Mouse (Mus musculus): Measurements from ENCODE around the gene Ppp4c. TPM values are rescaled to one million over a fixed set of nuclear protein-coding genes. Genes with fewer than 3 reads are reported as not detected.
A peak's percentile ranks its signal among the peaks of the same experiment; 100 is the strongest.

Ppp4c gene
- total and polyA plus RNA-seq, 2 experiments from 2014 or later = 114 to 161 TPM

GRCm38 (mm10) chr7:126797411-126798126 is 5.3 kb upstream of the Ppp4c start, which contains the start of gene Fam57b:
Fam57b (plus strand) TSS chr7:126797668.
- H3K9me3 ChIP-seq (ENCODE audit: low read length) = no peaks in the 10 kb centered on the region
- no peak for DNase-seq

GRCm38 (mm10) chr7:126796350-126796932 is 4.1 kb upstream of the Ppp4c start:
- DNase-seq (no peak), ATAC-seq (no peak)
- H3K4me1 ChIP-seq (ENCODE audit: insufficient read depth) = peaks cover 9% of the 10 kb centered on the region
- no peak overlapping the region for H3K4me3 ChIP-seq (ENCODE audit: low read depth, low read length)
- H3K9ac ChIP-seq = peak overlapping the region; percentile 81; the same call in 1 of the 2 replicates
- H3K27me3 ChIP-seq (ENCODE audit: insufficient read depth, low read length) = no peaks in the 10 kb centered on the region
- no peak overlapping the region for H3K27ac ChIP-seq (ENCODE audit: low read depth, low read length)
- H3K36me3 ChIP-seq (ENCODE audit: insufficient read depth) = peaks cover 30% of the 10 kb centered on the region
- no peak overlapping the region for H3K4me2 ChIP-seq (ENCODE audit: low read depth)
- no peaks in the 10 kb centered on the region for H3K9me3 ChIP-seq (ENCODE audit: low read length)
- WGBS = 58% methylated on average over 8 of the region's 8 CpGs
- TF ChIP-seq CTCF (IDR thresholded peaks at IDR 0.05; ENCODE audit: low read depth) = peak; percentile 48

More at GRCm38 (mm10) chr7:126797411-126798126, 5.3 kb upstream of the Ppp4c start, which contains the start of gene Fam57b:
- H3K4me1 ChIP-seq (ENCODE audit: insufficient read depth) = peaks cover 7% of the 10 kb centered on the region
- H3K9ac ChIP-seq = peak within 1 kb of the TSS; percentile 81
- peak within 1 kb of the TSS; percentile 95 for H3K27ac ChIP-seq (ENCODE audit: low read depth, low read length)
- H3K27me3 ChIP-seq (ENCODE audit: insufficient read depth, low read length) = no peaks in the 10 kb centered on the region
- no peak for TF ChIP-seq CTCF (IDR thresholded peaks at IDR 0.05; ENCODE audit: low read depth)
- H3K4me2 ChIP-seq (ENCODE audit: low read depth) = peak within 1 kb of the TSS; percentile 77
- H3K4me3 ChIP-seq (ENCODE audit: low read depth, low read length) = peak within 1 kb of the TSS; percentile 81
- 26% methylated on average over 21 of the region's 21 CpGs for WGBS
- no peak for ATAC-seq
- H3K36me3 ChIP-seq (ENCODE audit: insufficient read depth) = peaks cover 30% of the 10 kb centered on the region

GRCm38 (mm10) chr7:126795387-126796317 is 3.4 kb upstream of the Ppp4c start:
- ATAC-seq (no peak), DNase-seq (no peak)
- Histone ChIP-seq H3K9ac (no peak overlapping the region), H3K4me3 (ENCODE audit: low read depth, low read length) (no peak overlapping the region), H3K4me2 (ENCODE audit: low read depth) (no peak overlapping the region), H3K27me3 (ENCODE audit: insufficient read depth, low read length) (no peaks in the 10 kb centered on the region), H3K36me3 (ENCODE audit: insufficient read depth) (peaks cover 30% of the 10 kb centered on the region), H3K4me1 (ENCODE audit: insufficient read depth) (peaks cover 11% of the 10 kb centered on the region), H3K27ac (ENCODE audit: low read depth, low read length) (no peak overlapping the region), H3K9me3 (ENCODE audit: low read length) (no peaks in the 10 kb centered on the region)
- TF ChIP-seq CTCF (IDR thresholded peaks at IDR 0.05; ENCODE audit: low read depth) = no peak
- WGBS = 83% methylated on average over 16 of the region's 16 CpGs

- ATAC-seq (no peak), DNase-seq (no peak)
- no peak overlapping the region for H3K4me3 ChIP-seq (ENCODE audit: low read depth, low read length)
- H3K4me1 ChIP-seq (ENCODE audit: insufficient read depth) = peaks cover 8% of the 10 kb centered on the region
- H3K27ac ChIP-seq (ENCODE audit: low read depth, low read length) = no peak overlapping the region
- H3K9ac ChIP-seq = no peak overlapping the region
- no peaks in the 10 kb centered on the region for H3K27me3 ChIP-seq (ENCODE audit: insufficient read depth, low read length)
- H3K9me3 ChIP-seq (ENCODE audit: low read length) = no peaks in the 10 kb centered on the region
- TF ChIP-seq CTCF (IDR thresholded peaks at IDR 0.05; ENCODE audit: low read depth) = no peak
- peaks cover 40% of the 10 kb centered on the region for H3K36me3 ChIP-seq (ENCODE audit: insufficient read depth)
- no peak overlapping the region for H3K4me2 ChIP-seq (ENCODE audit: low read depth)
- WGBS = 77% methylated on average over 4 of the region's 4 CpGs
Observed at GRCm38 (mm10) chr7:126794271-126794605, 1.9 kb upstream of the Ppp4c start.

- DNase-seq = no peak
- no peak overlapping the region for H3K27ac ChIP-seq (ENCODE audit: low read depth, low read length)
- peaks cover 8% of the 10 kb centered on the region for H3K4me1 ChIP-seq (ENCODE audit: insufficient read depth)
Observed at GRCm38 (mm10) chr7:126793456-126794270, 1.4 kb upstream of the Ppp4c start.

More at GRCm38 (mm10) chr7:126793456-126794270, 1.4 kb upstream of the Ppp4c start:
- ATAC-seq = no peak
- H3K36me3 ChIP-seq (ENCODE audit: insufficient read depth) = peaks cover 46% of the 10 kb centered on the region
- no peak overlapping the region for H3K4me3 ChIP-seq (ENCODE audit: low read depth, low read length)
- H3K27me3 ChIP-seq (ENCODE audit: insufficient read depth, low read length) = no peaks in the 10 kb centered on the region
- TF ChIP-seq CTCF (IDR thresholded peaks at IDR 0.05; ENCODE audit: low read depth) = no peak
- no peak overlapping the region for H3K4me2 ChIP-seq (ENCODE audit: low read depth)
- no peaks in the 10 kb centered on the region for H3K9me3 ChIP-seq (ENCODE audit: low read length)
- WGBS = 82% methylated on average over 4 of the region's 4 CpGs
- no peak overlapping the region for H3K9ac ChIP-seq

Data from forebrain, postnatal 0 days (tissue).